Mouse (Mus musculus): Measurements from ENCODE around the gene Smyd3. TPM values are rescaled to one million over a fixed set of nuclear protein-coding genes. Genes with fewer than 3 reads are reported as not detected.

Smyd3 gene
- polyA plus RNA-seq, 1 experiment from 2014 or later, result 12.7 TPM

DNA sequence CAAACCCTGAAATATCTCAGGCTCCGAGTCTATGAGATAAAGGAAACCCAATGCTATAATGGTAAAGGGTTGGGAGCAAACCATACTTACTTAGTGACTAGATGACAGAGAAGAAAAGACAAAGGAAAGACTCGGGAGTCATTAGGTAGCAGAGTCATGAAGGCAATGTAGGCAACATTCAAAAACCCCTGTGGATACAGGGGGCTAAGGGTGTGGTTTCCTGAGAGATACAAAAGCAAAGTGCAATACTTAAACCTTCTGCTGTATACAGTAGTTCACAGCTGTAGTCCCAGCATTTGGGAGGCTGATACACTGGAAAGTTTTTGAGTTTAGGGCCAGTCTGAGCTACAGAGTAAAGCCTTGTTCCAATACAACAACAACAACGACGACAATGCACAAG is 244.9 kb downstream of the Smyd3 start:
- POLR2A ChIA-PET, result no interaction called here
- no peak for TF ChIP-seq CTCF (IDR thresholded peaks at IDR 0.05)
- H3K27me3 ChIP-seq, result no peaks in the 10 kb centered on the region
- ATAC-seq, result no peak
- DNase-seq (ENCODE audit: low read depth, low spot score), result no peak
- in situ Hi-C loops (cut with MboI; ENCODE audit: low pct_unique_long_range_greater_than_20kb), result no loop called here
- CTCF ChIA-PET, result no interaction called here

DNA sequence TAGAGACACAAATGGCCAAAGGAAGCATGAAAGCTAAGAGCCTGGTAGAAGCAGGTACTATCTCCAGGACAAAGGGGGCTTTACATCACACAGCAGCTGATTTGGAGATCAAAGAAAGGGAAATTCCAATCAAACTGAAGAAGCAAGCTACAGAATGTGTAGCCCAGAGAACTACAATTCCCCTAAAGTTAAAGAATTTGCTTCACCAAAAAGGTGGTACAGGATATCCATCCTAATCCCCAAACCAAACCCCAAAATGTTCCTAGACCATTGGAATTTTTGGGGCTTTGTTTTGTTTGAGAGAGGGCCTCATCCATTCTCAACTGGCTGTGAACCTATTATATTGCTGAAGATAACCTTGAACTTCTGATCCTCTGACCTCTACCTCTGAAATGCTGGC is 245.5 kb downstream of the Smyd3 start:
- in situ Hi-C loops (cut with MboI; ENCODE audit: low pct_unique_long_range_greater_than_20kb), result no loop called here
- ATAC-seq (no peak), DNase-seq (ENCODE audit: low read depth, low spot score) (no peak)
- ChIA-PET POLR2A (no interaction called here), CTCF (no interaction called here)
- no peaks in the 10 kb centered on the region for H3K27me3 ChIP-seq
- no peak for TF ChIP-seq CTCF (IDR thresholded peaks at IDR 0.05)

DNA sequence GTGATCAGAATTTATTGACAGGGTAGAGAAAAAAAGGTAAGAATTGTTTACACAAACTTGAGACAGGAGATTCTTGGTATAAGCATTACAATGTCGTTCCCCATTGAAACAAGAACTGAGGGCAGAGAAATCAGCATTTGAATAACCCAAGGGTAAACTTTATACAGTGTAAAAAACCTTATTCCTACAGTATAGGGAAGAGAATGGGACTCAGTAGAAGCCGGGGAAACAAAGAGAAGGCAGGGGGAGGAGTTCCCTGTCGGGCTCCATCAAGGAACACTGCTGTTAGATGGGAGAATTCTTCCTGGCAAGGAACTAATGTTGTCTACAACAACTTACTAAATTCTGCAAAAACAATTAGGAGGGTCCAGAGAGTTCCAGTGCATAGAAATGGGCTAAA is 250.9 kb downstream of the Smyd3 start:
- DNase-seq (ENCODE audit: low read depth, low spot score), result no peak
- no peak for ATAC-seq
- ChIA-PET POLR2A (no interaction called here), CTCF (no interaction called here)
- no peaks in the 10 kb centered on the region for H3K27me3 ChIP-seq
- in situ Hi-C loops (cut with MboI; ENCODE audit: low pct_unique_long_range_greater_than_20kb), result no loop called here
- TF ChIP-seq CTCF (IDR thresholded peaks at IDR 0.05), result no peak

GRCm38 (mm10) chr1:179261496-179261966 is 256.3 kb downstream of the Smyd3 start:
- ATAC-seq (no peak), DNase-seq (ENCODE audit: low read depth, low spot score) (no peak)
- in situ Hi-C loops (cut with MboI; ENCODE audit: low pct_unique_long_range_greater_than_20kb), result no loop called here
- POLR2A ChIA-PET, result no interaction called here
- CTCF ChIA-PET, result no interaction called here
- H3K27me3 ChIP-seq, result no peaks in the 10 kb centered on the region
- TF ChIP-seq CTCF (IDR thresholded peaks at IDR 0.05), result no peak

- in situ Hi-C loops (cut with MboI; ENCODE audit: low pct_unique_long_range_greater_than_20kb), result no loop called here
- no peak for TF ChIP-seq CTCF (IDR thresholded peaks at IDR 0.05)
- no peaks in the 10 kb centered on the region for H3K27me3 ChIP-seq
- ChIA-PET POLR2A (interaction anchor here (1.3 kb wide), 1 partner anchor 8 kb away, joined by 3 read pairs; no protein-coding TSS in a partner anchor), CTCF (interaction anchor here (0.8 kb wide), 1 partner anchor 22 kb away, joined by 3 read pairs; no protein-coding TSS in a partner anchor)
- DNase-seq (ENCODE audit: low read depth, low spot score) (no peak), ATAC-seq (no peak)
Measured at GRCm38 (mm10) chr1:179255826-179256512, 261.9 kb downstream of the Smyd3 start.

DNA sequence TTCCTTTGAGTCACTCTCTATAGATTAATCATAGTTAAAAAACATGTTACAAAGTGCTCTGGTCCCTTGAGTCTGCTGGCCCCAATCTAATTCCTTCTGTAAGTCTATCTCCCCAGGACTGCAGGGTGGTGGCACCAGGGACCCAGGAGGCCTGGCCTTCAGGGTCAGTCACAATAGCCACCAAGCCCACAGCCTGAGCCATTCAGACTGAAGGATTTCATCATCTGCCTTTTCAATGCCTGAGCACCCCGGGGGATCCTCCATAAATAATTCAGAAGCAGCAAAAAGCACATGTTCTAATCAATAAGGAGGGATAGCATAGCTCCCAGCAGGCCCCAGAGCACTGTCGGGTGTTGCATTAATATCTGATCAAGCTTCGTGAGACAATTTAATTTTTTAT is 263.3 kb downstream of the Smyd3 start:
- no peak for TF ChIP-seq CTCF (IDR thresholded peaks at IDR 0.05)
- DNase-seq (ENCODE audit: low read depth, low spot score) (no peak), ATAC-seq (no peak)
- ChIA-PET POLR2A (interaction anchor here (1.2 kb wide), 1 partner anchor 9 kb away, joined by 3 read pairs; no protein-coding TSS in a partner anchor), CTCF (no interaction called here)
- no peaks in the 10 kb centered on the region for H3K27me3 ChIP-seq
- in situ Hi-C loops (cut with MboI; ENCODE audit: low pct_unique_long_range_greater_than_20kb), result no loop called here

GRCm38 (mm10) chr1:179252611-179253010 is 265.2 kb downstream of the Smyd3 start:
- DNase-seq (ENCODE audit: low read depth, low spot score), result no peak
- H3K27me3 ChIP-seq, result no peaks in the 10 kb centered on the region
- ChIA-PET POLR2A (no interaction called here), CTCF (no interaction called here)
- in situ Hi-C loops (cut with MboI; ENCODE audit: low pct_unique_long_range_greater_than_20kb), result no loop called here
- no peak for TF ChIP-seq CTCF (IDR thresholded peaks at IDR 0.05)
- no peak for ATAC-seq

DNA sequence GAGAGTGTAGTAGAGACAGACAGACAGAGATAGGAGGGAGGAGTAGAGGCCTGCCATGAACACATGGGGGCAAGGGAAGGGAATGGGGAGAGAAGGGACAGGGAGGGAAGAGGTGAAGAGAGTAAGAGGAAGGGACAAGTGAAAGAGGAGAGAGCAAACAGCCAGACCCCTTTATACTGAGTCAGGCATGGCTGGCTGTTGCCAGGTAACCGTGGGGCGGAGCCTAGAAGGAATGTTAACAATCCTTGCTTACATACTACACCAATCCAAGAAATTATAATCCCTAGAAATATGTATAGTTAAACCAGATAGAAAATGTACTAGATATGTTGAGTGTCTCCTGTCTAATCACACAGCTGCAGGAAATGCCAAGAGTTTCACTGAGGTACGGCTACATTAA is 267.5 kb downstream of the Smyd3 start:
- in situ Hi-C loops (cut with MboI; ENCODE audit: low pct_unique_long_range_greater_than_20kb), result no loop called here
- CTCF ChIA-PET, result no interaction called here
- DNase-seq (ENCODE audit: low read depth, low spot score) (no peak), ATAC-seq (no peak)
- POLR2A ChIA-PET, result no interaction called here
- no peaks in the 10 kb centered on the region for H3K27me3 ChIP-seq
- TF ChIP-seq CTCF (IDR thresholded peaks at IDR 0.05), result no peak

- POLR2A ChIA-PET, result no interaction called here
- no peak for ATAC-seq
- DNase-seq (ENCODE audit: low read depth, low spot score), result no peak
- in situ Hi-C loops (cut with MboI; ENCODE audit: low pct_unique_long_range_greater_than_20kb), result no loop called here
- no peaks in the 10 kb centered on the region for H3K27me3 ChIP-seq
- no peak for TF ChIP-seq CTCF (IDR thresholded peaks at IDR 0.05)
- CTCF ChIA-PET, result no interaction called here
Measured at GRCm38 (mm10) chr1:179243554-179243953, 274.3 kb downstream of the Smyd3 start.

DNA sequence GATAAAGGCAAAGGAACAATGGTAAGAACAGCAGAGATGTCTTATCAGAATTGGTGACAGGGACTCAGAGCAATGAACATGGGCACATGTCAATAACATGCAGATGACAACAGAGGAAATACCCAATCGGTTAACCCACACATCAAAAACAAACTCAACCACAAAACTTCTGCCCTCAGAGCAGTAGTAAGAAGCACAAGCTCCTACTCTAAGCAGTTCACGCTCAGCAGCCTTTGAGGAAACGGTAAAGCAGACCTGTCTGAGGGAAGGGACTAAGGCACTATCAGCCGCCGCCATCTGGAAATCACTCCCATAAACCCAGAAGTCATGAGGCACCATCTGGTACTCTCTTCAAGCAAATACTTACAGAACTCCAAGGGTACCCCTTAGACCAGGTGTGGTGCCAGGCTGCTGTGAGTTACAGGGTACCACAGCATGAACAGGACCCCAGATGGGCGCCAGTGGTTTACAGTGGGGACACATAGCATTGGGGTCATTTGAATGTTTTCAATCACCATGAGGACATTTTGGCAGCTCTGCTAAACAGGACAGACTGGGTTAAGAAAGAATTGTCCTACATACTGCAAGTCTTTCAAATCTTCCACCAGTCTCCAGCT is 277.1 kb downstream of the Smyd3 start:
- no peak for TF ChIP-seq CTCF (IDR thresholded peaks at IDR 0.05)
- in situ Hi-C loops (cut with MboI; ENCODE audit: low pct_unique_long_range_greater_than_20kb), result no loop called here
- DNase-seq (ENCODE audit: low read depth, low spot score) (no peak), ATAC-seq (no peak)
- CTCF ChIA-PET, result no interaction called here
- POLR2A ChIA-PET, result no interaction called here
- H3K27me3 ChIP-seq, result no peaks in the 10 kb centered on the region

DNA sequence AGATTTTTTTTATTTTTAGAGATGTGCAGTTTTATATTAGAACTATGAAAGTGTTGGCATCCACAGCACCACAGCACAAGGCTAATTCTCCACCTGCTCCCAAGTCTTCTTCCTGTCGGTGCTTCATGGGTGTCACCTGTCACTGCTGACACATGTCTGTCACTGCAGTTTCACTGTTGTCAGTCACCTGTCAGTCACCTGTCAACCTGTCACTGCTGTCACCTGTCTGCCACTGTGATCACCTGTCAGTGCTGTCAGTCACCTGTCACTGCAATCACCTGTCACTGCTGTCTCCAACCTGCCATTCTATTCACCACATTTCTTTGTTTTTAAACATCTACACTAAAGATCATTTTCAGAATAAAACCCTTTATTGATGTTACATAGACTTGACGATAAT is 279.2 kb downstream of the Smyd3 start:
- DNase-seq (ENCODE audit: low read depth, low spot score) (no peak), ATAC-seq (no peak)
- in situ Hi-C loops (cut with MboI; ENCODE audit: low pct_unique_long_range_greater_than_20kb), result loop anchor here (10.0 kb wide), 1 partner anchor 714 kb away; the partner anchor contains the start of gene Kif26b
- POLR2A ChIA-PET, result no interaction called here
- H3K27me3 ChIP-seq, result no peaks in the 10 kb centered on the region
- TF ChIP-seq CTCF (IDR thresholded peaks at IDR 0.05), result no peak
- CTCF ChIA-PET, result interaction anchor here (0.9 to 1.2 kb wide), 3 partner anchors 22 to 139 kb away, joined by 3 to 4 read pairs (median 3); no protein-coding TSS in a partner anchor
